Mouse (Mus musculus) right cerebral cortex, postnatal 14 days (tissue): ENCODE measurements around the gene Ski.

Experiments
- DNase-seq: peaks from one replicate; pipeline ENCODE4 v3.0.0; 2022

Gene Ski

DNA sequence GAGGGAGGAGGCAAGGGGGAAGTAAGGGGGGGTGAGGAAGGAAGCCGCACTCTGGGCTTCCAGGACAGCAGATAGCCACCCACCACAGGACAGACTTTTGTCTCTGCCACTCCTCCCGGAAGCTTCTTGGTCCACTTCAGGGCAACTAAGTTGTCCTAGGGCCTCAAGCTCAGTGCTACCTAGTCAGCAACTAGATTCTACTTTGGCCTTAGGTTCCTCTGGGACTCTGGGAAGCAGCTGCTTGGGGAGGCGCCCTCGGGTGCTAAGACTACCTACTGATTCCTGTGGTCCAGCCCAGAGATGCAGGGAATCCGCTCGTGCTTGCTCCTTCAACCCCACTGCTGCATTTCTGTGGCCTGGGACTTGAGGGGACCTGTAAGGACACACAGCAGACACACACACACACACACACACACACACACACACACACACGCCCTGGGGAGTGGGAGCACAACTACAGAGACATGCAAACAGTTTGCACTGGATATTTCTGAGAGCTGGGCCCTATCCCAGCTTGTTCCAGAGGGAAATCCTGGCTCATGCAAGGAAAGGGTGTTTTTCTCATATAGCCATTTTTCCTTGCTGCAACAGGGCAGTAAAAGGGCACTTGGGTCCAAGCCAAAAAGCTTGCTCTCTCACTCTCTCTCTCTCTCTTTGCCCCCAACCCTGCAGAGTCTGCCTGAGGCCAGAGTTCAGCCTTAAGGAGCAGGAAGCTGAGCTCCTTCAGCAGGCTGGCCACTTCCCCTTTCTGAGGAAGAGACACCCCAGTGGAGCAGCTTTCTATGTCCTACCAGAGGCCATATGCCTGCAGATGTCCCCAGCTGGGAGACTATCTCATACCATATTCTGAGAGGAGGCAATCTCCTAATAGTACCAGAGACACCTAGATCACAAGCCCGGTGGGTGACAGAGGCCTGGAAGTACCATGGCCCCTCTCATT is 12.2 kb upstream of the Ski start:
- peak; percentile 44 for DNase-seq

DNA sequence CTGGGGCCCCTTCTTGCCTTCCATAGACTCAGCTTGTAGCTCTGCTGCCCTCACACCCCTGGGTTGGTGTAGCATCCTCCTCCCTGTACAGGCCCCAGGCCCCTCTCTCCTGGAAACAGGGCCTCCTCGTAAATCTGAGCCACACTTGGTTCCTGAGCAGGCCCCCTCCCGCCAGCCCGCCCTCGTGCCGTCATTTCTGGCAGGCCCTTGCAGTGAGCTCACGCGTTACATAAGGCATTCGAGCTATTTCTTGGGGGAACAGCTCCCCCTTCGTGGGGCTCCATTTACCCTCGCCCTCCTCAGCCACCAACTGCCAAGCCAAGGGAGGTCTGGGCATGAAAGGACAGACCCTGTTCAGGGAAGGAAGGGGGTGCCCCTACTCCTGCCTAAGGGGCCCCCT is 11.5 kb upstream of the Ski start:
- DNase-seq, result peak; percentile 77

DNA sequence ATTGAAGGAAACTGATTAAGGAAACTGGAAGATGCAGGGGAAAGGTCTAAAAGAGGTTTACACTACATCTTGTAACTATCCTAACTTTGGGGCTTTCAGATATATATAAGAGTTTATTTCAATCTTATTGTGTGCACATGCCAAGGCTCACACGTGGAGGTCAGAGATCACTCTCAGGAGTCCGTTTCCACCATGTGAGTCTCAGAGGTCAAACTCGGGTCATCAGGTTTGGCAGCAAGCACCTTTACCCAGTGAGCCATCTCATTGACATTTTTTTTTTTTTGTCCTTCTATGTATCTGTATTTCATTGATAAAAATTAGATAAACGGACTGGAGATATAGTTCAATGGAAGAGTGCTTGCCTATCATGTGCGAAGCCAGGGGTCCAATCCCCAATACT is 6.1 kb upstream of the Ski start:
- no peak for DNase-seq

DNA sequence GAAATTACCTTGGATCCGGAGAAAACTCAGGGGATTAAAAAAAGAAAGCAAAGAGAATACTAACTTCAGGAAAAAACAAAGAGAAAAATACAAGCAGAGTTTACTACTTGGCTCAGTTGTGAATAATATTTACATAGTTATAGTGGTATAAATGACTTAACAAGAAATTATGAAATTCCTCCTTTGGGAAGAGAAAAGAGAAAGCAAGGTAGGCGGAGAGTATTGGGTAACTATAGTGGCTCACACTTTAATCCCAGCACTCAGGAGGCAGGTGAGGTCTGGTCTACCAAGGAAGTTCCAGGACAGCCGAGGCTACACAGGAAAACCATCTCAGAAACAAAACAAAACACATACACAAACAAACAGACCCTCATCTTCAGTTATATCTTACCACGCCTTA is 5.6 kb upstream of the Ski start:
- DNase-seq, result no peak

DNA sequence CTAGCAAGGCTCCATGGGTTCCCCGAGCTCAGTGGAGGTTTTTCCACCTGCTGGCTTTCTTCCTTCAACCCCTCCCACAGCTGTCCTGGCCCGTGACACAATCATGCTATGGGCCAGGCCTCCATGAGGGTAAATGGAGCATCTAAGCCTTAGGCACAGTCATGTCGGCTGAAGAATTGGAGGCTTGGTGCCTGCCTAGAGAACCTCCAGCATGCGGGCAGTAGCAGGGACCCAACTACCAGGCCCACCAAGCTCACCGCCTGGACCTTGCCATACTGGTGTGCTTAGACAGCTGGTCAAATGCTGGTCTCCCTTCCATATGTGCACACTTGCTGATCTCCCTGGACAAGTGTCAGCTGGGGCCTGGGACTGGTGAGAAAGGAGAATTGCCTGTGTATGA is 3.5 kb upstream of the Ski start:
- no peak for DNase-seq

DNA sequence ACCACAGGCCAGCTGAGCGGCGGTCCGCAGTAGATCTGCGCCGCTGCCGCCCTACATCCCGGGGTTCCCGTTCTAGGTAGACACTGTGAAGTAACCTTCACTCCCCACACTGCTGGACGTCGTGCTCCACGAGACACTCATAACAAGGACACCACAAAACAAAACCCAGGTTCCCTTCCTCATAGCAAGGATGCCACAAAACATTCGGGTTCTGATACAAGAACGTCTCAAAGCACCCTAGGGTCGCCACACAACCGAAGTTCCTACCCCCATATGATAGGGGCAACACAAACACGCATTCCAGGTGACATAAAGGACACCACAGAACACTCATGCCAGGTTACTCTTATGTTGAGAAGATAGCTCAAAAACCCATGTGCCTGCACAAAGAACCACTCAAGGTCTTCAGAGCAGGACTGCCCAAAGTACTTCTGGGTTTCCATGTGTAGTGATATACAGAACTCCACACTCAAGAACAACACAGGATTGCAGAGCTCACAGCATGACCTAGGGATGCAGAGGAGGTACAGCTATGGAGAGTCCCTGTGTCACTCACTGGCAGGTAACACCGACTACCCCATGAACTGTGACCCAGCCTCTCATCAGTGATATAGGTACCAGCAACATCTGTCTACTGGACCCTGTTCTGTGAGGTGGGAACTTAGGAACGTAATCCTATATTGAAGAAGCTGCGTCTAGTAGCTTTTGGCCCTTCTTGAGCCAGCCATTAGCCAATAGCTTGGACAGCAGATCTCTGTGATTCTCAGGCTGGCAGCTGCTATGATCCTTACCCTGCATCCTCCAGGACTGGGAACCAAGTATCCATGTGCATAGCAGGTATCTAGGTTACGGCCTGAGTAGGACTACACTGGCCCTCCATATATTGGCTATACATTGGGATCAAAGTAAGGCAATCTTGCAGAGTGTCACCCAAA is 1.5 kb upstream of the Ski start:
- no peak for DNase-seq

GRCm38 (mm10) chr4:155222841-155223593 is 625 bp upstream of the Ski start:
- DNase-seq, result peak; percentile 100

GRCm38 (mm10) chr4:155221599-155222551 is 517 bp downstream of the Ski start:
- peak; percentile 76 for DNase-seq

GRCm38 (mm10) chr4:155221106-155221505 is 1.3 kb downstream of the Ski start:
- no peak for DNase-seq

- no peak for DNase-seq
These were observed 1.9 kb downstream of the Ski start for GRCm38 (mm10) chr4:155220213-155221100.

GRCm38 (mm10) chr4:155219271-155220212 is 2.9 kb downstream of the Ski start:
- no peak for DNase-seq

GRCm38 (mm10) chr4:155218104-155218732 is 4.2 kb downstream of the Ski start:
- DNase-seq, result no peak

DNA sequence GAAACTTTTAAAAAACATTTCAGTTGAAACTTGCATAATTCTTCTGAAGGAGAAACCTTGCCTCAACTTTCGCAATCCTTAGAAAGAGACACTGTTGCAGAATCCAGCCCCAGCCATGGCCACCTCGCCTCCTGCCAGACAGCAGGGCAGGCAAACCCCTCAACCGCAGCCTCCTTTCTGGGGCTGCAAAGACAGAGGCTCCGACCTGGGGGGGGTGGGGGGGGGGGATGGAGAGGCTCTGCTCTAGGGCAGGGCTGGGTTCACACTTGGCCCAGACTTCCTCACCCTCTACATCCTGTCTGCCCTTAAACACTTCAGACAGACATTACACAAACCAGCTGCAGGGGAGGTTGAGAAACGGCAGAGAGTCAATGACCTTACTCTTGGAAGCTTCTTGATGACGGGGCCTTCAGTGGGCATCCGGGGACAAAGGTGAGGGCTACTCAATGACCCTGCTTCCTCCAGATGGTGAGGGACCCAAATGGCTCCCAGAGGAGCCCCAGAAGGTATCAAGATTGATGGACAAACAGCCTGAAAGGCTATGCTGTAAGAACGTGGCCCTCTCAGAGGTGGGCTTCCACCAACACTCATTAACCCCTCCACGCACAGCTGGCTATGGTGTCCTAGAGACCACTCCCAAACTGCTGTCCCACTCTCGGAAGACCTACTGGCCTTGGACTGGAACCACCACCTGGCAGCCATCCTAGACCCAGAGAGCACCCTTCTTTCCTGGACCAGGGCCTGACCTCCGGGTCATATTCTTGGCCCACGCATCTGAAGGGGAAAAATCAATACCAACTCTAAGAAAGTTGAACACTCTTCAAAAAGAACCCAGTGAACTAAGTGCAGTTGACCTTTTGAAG is 4.9 kb downstream of the Ski start:
- no peak for DNase-seq

- DNase-seq, result peak; percentile 41
These were observed 6.4 kb downstream of the Ski start for GRCm38 (mm10) chr4:155215773-155216630.

DNA sequence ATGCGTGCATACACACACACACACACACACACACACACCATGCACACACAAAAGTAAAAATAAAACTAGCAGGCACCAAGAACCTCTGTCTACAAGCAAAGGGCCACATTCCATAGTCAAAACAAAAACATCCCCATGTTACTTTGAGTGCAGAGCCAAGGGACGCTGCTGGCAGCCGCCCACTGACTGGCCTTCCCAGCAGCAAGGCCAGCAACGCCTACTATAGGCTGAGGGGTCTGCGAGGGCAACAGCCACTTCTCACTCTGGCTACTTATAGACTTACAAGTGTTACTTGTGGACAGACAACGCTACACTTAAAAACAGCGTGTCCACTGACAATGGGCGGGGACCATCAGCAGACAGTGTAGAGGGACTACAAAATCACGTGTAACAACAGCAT is 7.2 kb downstream of the Ski start:
- DNase-seq, result no peak

- DNase-seq, result no peak
These were observed 7.6 kb downstream of the Ski start for GRCm38 (mm10) chr4:155214793-155215192.

- no peak for DNase-seq
These were observed 8.2 kb downstream of the Ski start for GRCm38 (mm10) chr4:155214188-155214587.
